Mouse (Mus musculus) lung, adult 2 months (tissue): ENCODE measurements around the gene Prdx6. TPM values are rescaled to one million over a fixed set of nuclear protein-coding genes. Genes with fewer than 3 reads are reported as not detected.

ENCODE experiments used
- DNase-seq: peaks from one replicate; pipeline ENCODE4 v3.0.0; 2022
- H3K4me1 ChIP-seq: fragments of 200-500 bp; 2 replicates; pipeline ENCODE4 v1.6.1; 2011; ENCODE audit warnings: low read length; ENCODE audit not compliant: control insufficient read depth, insufficient read depth
- H3K4me3 ChIP-seq: fragments of 200-500 bp; replicated peaks from 2 replicates; pipeline ENCODE3; 2011; ENCODE audit warnings: low read depth, mild to moderate bottlenecking, control low read depth, low read length; ENCODE audit errors: extremely low read depth
- CTCF ChIP-seq: fragments of 200-500 bp; IDR thresholded peaks from 2 replicates; pipeline ENCODE4 v1.5.1; 2011; ENCODE audit warnings: mild to moderate bottlenecking, low read length, control low read depth; ENCODE audit not compliant: insufficient read depth
- POLR2A ChIP-seq: fragments of 200-500 bp; IDR thresholded peaks from 2 replicates; pipeline ENCODE4 v1.6.1; 2011; ENCODE audit warnings: low read depth, mild to moderate bottlenecking, control low read depth, low read length, borderline replicate concordance; ENCODE audit errors: extremely low read depth
- WGBS: fragments of 180-500 bp; shearing (Covaris S2); methylation state at CpG from one replicate; pipeline ENCODE4 v1.1.7; 2018; 5-methylcytosine and 5-hydroxymethylcytosine counted together
- polyA plus RNA-seq: library from polyadenylated mRNA; depleted of rRNA; stranded (reverse); fragments of >200 nt; gene quantifications from 2 replicates; pipeline ENCODE4 v1.2.3, GENCODE M21; 2012; rRNA removed

The Prdx6 gene
- polyA plus RNA-seq, 1 experiment = 466 TPM

GRCm38 (mm10) chr1:161190253-161190910 lies 60.6 kb downstream of the Prdx6 start:
- TF ChIP-seq CTCF = no peak
- no peak for TF ChIP-seq POLR2A
- WGBS = 63% methylated on average over 9 of the region's 9 CpGs
- Histone ChIP-seq H3K4me3 (no peak overlapping the region), H3K4me1 (no peaks in the 10 kb centered on the region)
- DNase-seq = no peak

Other genes with a start within 250 kb of the Prdx6 start
- 1.4 and 3.4 TPM in 2 replicates for gene Zbtb37, start 216.4 kb downstream of the Prdx6 start, polyA plus RNA-seq
- 4.3 and 10.6 TPM in 2 replicates for gene Dars2, start 180.6 kb downstream of the Prdx6 start, polyA plus RNA-seq
- gene Cenpl, start 180.5 kb downstream of the Prdx6 start, polyA plus RNA-seq = 0.70 and 1.1 TPM in 2 replicates
- 6.8 and 10.6 TPM in 2 replicates for gene Klhl20, start 119.7 kb downstream of the Prdx6 start, polyA plus RNA-seq
- gene Ankrd45, start 108.5 kb downstream of the Prdx6 start, polyA plus RNA-seq = 1.0 and 1.1 TPM in 2 replicates
- not detected in 2 replicates for gene Tex50, start 91.9 kb downstream of the Prdx6 start, polyA plus RNA-seq
- not detected in 2 replicates for gene Tnfsf4, start 144.2 kb upstream of the Prdx6 start, polyA plus RNA-seq
- gene Tnfsf18, start 243.4 kb upstream of the Prdx6 start, polyA plus RNA-seq = not detected in 2 replicates